Mouse (Mus musculus) megakaryocyte progenitor cell, adult 5-6 weeks (primary cell): ENCODE measurements around the gene Arih1. TPM values are rescaled to one million over a fixed set of nuclear protein-coding genes. Genes with fewer than 3 reads are reported as not detected.
A peak's percentile ranks its signal among the peaks of the same experiment; 100 is the strongest.
"Not testable (repeated sequence)": the region's sequence is repeated elsewhere in the genome, so short reads cannot be mapped to it uniquely, and the experiment has no call there.

Source experiments
- ATAC-seq: replicated peaks from 2 replicates; pipeline ENCODE4 v1.8.0; 2016; ENCODE audit warnings: mild to moderate bottlenecking, moderate TSS enrichment, inconsistent platforms; ENCODE audit not compliant: poor library complexity
- total RNA-seq, 2 experiments: library from RNA; stranded (forward) in 1 of 2; stranded (reverse) in 1 of 2; fragments of 157-497, 149-512 nt in 1 of 2; fragments of 200-1000 nt in 1 of 2; gene quantifications; 2 replicates each; pipeline versions ENCODE4 v1.2.3 to v1.2.4; 2015 to 2017

Gene Arih1
- total RNA-seq, 2 experiments from 2014 or later, result 87.9 to 102 TPM

- no peak for ATAC-seq
Observed at GRCm38 (mm10) chr9:59464293-59464692, 22.1 kb downstream of the Arih1 start.

GRCm38 (mm10) chr9:59458997-59459510, 27.4 kb downstream of the Arih1 start:
- no peak for ATAC-seq

- no peak for ATAC-seq
Observed at GRCm38 (mm10) chr9:59458416-59458815, 28.0 kb downstream of the Arih1 start.

- ATAC-seq, result no peak
Observed at GRCm38 (mm10) chr9:59457671-59458070, 28.7 kb downstream of the Arih1 start.

GRCm38 (mm10) chr9:59455404-59456068, 30.9 kb downstream of the Arih1 start:
- ATAC-seq, result peak; percentile 68

- ATAC-seq, result no peak
Observed at GRCm38 (mm10) chr9:59433729-59434128, 52.7 kb downstream of the Arih1 start.

GRCm38 (mm10) chr9:59431626-59432025, 54.8 kb downstream of the Arih1 start:
- no peak for ATAC-seq

- no peak for ATAC-seq
Observed at GRCm38 (mm10) chr9:59420487-59420886, 65.9 kb downstream of the Arih1 start.

GRCm38 (mm10) chr9:59407271-59407670, 79.1 kb downstream of the Arih1 start:
- no peak for ATAC-seq

- ATAC-seq, result no peak
Observed at GRCm38 (mm10) chr9:59389086-59389485, 97.3 kb downstream of the Arih1 start.

GRCm38 (mm10) chr9:59388311-59388710, 98.1 kb downstream of the Arih1 start:
- no peak for ATAC-seq

- no peak for ATAC-seq
Observed at GRCm38 (mm10) chr9:59387461-59387860, 99.0 kb downstream of the Arih1 start.

GRCm38 (mm10) chr9:59375626-59376025, 110.8 kb downstream of the Arih1 start:
- no peak for ATAC-seq

- no peak for ATAC-seq
Observed at GRCm38 (mm10) chr9:59369646-59370045, 116.8 kb downstream of the Arih1 start.

- no peak for ATAC-seq
Observed at GRCm38 (mm10) chr9:59369220-59369619, 117.2 kb downstream of the Arih1 start.

- peak; percentile 52 for ATAC-seq
Observed at GRCm38 (mm10) chr9:59360487-59360886, 125.9 kb downstream of the Arih1 start.

- not testable (repeated sequence) for ATAC-seq
Observed at GRCm38 (mm10) chr9:59358041-59358440, 128.4 kb downstream of the Arih1 start.

- peak; percentile 99 for ATAC-seq
Observed at GRCm38 (mm10) chr9:59353253-59353639, 133.2 kb downstream of the Arih1 start, which contains the start of gene Bbs4. Bbs4 (minus strand) TSS chr9:59353508.

- ATAC-seq, result no peak
Observed at GRCm38 (mm10) chr9:59352586-59353252, 133.7 kb downstream of the Arih1 start.

- ATAC-seq, result peak; percentile 37
Observed at GRCm38 (mm10) chr9:59346176-59346575, 140.2 kb downstream of the Arih1 start.

GRCm38 (mm10) chr9:59340002-59340401, 146.4 kb downstream of the Arih1 start:
- peak; percentile 77 for ATAC-seq

GRCm38 (mm10) chr9:59339107-59339506, 147.3 kb downstream of the Arih1 start:
- ATAC-seq, result no peak
